9 mouse cellular contexts compared by ENCODE assay signal in genomic region chr2:31815367-31815766, GRCm38 (mm10). TPM values are rescaled to one million over a fixed set of nuclear protein-coding genes. Genes with fewer than 3 reads are reported as not detected.
DNase-seq lines count a peak whose midpoint lies in the region; ATAC-seq and TF ChIP-seq lines count a peak whose summit lies in the region.
"Had no signal": no experiment of that assay in that cellular context is flagged by ENCODE, and none has a peak within 500 bp of the region (broad histone marks: within the 10 kb centered on the region; RNA-seq: fewer than 3 reads in every experiment).

No protein-coding gene starts in this region.

- H3K36me3 ChIP-seq in kidney, postnatal 0 days (ENCODE audit: insufficient read depth, low read length), result no peaks in the 10 kb centered on the region
- H3K36me3 ChIP-seq in lung, embryonic 14.5 days (ENCODE audit: insufficient read depth), result no peaks in the 10 kb centered on the region

- H3K27me3 ChIP-seq in kidney, postnatal 0 days (ENCODE audit: insufficient read depth, low read length), result no peaks in the 10 kb centered on the region
- no peaks in the 10 kb centered on the region for H3K27me3 ChIP-seq in lung, embryonic 14.5 days (ENCODE audit: insufficient read depth, low read length)

- ATAC-seq in CD4-positive, CD25-positive, alpha-beta regulatory T cell, adult 4 months, result peak; percentile 68
- ATAC-seq in kidney, postnatal 0 days (replicated peaks; ENCODE audit: low FRiP score, low read depth), result peak; percentile 50; the same call in 1 of the 2 replicates
- ATAC-seq in lung, embryonic 14.5 days (ENCODE audit: insufficient read depth), result peak; percentile 57; the same call in 1 of the 2 replicates

- peaks cover 1% of the 10 kb centered on the region; the same call in 1 of the 2 replicates for H3K4me1 ChIP-seq in kidney, postnatal 0 days (replicated peaks; ENCODE audit: insufficient read depth, low read length)
- H3K4me1 ChIP-seq in lung, embryonic 14.5 days (ENCODE audit: insufficient read depth), result no peaks in the 10 kb centered on the region

- H3K9me3 ChIP-seq in kidney, postnatal 0 days (replicated peaks; ENCODE audit: low read length), result no peaks in the 10 kb centered on the region
- no peaks in the 10 kb centered on the region for H3K9me3 ChIP-seq in lung, embryonic 14.5 days (ENCODE audit: low read depth, low read length)

- intact Hi-C loops in gastrocnemius, postnatal 14 days (cut with DNase I; ENCODE audit: low total_unique reads), result loop anchor here (5.0 kb wide), 1 partner anchor 97 kb away; no protein-coding TSS in a partner anchor

- 27% methylated on average over 5 of the region's 5 CpGs for WGBS in kidney, postnatal 0 days
- WGBS in lung, embryonic 14.5 days, result 26% methylated on average over 5 of the region's 5 CpGs

- TF ChIP-seq CTCF in kidney, postnatal 0 days (IDR thresholded peaks at IDR 0.05; ENCODE audit: low read depth), result peak; percentile 88
- TF ChIP-seq CTCF in lung, embryonic 14.5 days (IDR thresholded peaks at IDR 0.05; ENCODE audit: low read depth), result peak; percentile 87

- no peak overlapping the region for H3K4me3 ChIP-seq in kidney, postnatal 0 days (replicated peaks; ENCODE audit: low read depth, low read length)
- no peak overlapping the region for H3K4me3 ChIP-seq in lung, embryonic 14.5 days (ENCODE audit: low read depth, low read length)

- H3K27ac ChIP-seq in kidney, postnatal 0 days, result no peak overlapping the region
- H3K27ac ChIP-seq in lung, embryonic 14.5 days (ENCODE audit: low read depth), result no peak overlapping the region

- no peak overlapping the region for H3K9ac ChIP-seq in kidney, postnatal 0 days (ENCODE audit: low read depth, low read length)
- H3K9ac ChIP-seq in lung, embryonic 14.5 days, result no peak overlapping the region

- peak; percentile 82 for DNase-seq in NIH3T3 (ENCODE audit: low read depth)
- DNase-seq in cerebellum, adult 9-11 months, result peak; percentile 67
- DNase-seq in gastrocnemius, postnatal 14 days, result peak; percentile 73
- DNase-seq in kidney, postnatal 0 days (ENCODE audit: low spot score), result peak; percentile 77
- DNase-seq in lung, embryonic 14.5 days, result peak; percentile 78
- peak; percentile 59 to 79 for DNase-seq in right cerebral cortex, postnatal 10 days (ENCODE audit: low spot score in 2 of 2)
- no peak for DNase-seq in urinary bladder, postnatal 10 days (ENCODE audit: low spot score)

- no peak overlapping the region for H3K4me2 ChIP-seq in kidney, postnatal 0 days (ENCODE audit: low read length)
- no peak overlapping the region for H3K4me2 ChIP-seq in lung, embryonic 14.5 days

RNA-seq across cellular contexts. Expression of gene Qrfp, which starts 5.0 kb away (rescaled TPM):
- polyA plus RNA-seq in CD4-positive, CD25-positive, alpha-beta regulatory T cell, adult 4 months (2017; shearing (Covaris generic)), result under 1 TPM; 0.11 to 0.20 TPM
- not detected for total RNA-seq in gastrocnemius, postnatal 14 days (2021)
- 0.08 TPM in 2 replicates for polyA plus RNA-seq in kidney, postnatal 0 days (2015; fragmentation: Nextera tagmentation; extraction: Ambion mirVana)
- 0.12 TPM in 1 of 2 replicates, not detected in the other for polyA plus RNA-seq in lung, embryonic 14.5 days (2014; fragmentation: Nextera tagmentation; extraction: Ambion mirVana)

RNA-seq across cellular contexts. Expression of gene Fibcd1, which starts 30.4 kb away (rescaled TPM):
- under 1 TPM; 0.24 to 0.44 TPM for polyA plus RNA-seq in CD4-positive, CD25-positive, alpha-beta regulatory T cell, adult 4 months (2017; shearing (Covaris generic))
- total RNA-seq in gastrocnemius, postnatal 14 days (2021), result not detected
- polyA plus RNA-seq in kidney, postnatal 0 days (2015; fragmentation: Nextera tagmentation; extraction: Ambion mirVana), result 0.75 and 0.89 TPM in 2 replicates
- 0.07 TPM in 1 of 2 replicates, not detected in the other for polyA plus RNA-seq in lung, embryonic 14.5 days (2014; fragmentation: Nextera tagmentation; extraction: Ambion mirVana)
- polyA plus RNA-seq: heart, embryonic 16.5 days had no signal
